Mouse (Mus musculus): ENCODE data around the gene Mbtps1. TPM values are rescaled to one million over a fixed set of nuclear protein-coding genes. Genes with fewer than 3 reads are reported as not detected.

The Mbtps1 gene
- polyA plus RNA-seq, 1 experiment from 2014 or later = 110 TPM

DNA sequence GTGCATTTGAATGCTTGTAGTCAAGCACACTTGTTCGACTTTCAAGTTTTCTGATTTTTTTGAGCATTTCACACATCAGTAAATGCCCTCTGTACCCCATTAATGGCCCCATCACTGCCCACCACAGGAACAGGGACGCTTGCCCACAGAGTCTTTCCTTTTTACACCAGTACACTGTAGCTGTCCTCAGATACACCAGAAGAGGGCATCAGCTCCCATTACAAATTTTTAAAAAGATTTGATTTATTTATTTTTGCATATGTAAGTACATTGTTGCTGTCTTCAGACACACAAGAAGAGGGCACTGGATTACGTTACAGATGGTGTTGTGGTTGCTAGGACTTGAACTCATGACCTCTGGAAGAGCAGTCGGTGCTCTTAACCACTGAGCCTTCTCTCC, 29.8 kb upstream of the Mbtps1 start:
- Histone ChIP-seq H3K4me2 (ENCODE audit: low read depth, low read length) (no peak overlapping the region), H3K27me3 (replicated peaks; ENCODE audit: control insufficient read depth, insufficient read depth, low read length) (no peaks in the 10 kb centered on the region), H3K27ac (replicated peaks; ENCODE audit: low read depth, low read length) (no peak overlapping the region), H3K4me3 (ENCODE audit: low read depth, low read length) (no peak overlapping the region), H3K36me3 (ENCODE audit: control insufficient read depth, insufficient read depth, low read length) (no peaks in the 10 kb centered on the region), H3K9me3 (ENCODE audit: control insufficient read depth, low read length) (no peaks in the 10 kb centered on the region), H3K9ac (ENCODE audit: low read depth, low read length) (no peak overlapping the region), H3K4me1 (ENCODE audit: control insufficient read depth, insufficient read depth, low read length) (no peaks in the 10 kb centered on the region)
- no peak for DNase-seq (ENCODE audit: low spot score)
- ATAC-seq (ENCODE audit: low read depth) = no peak
- WGBS = 56% methylated on average over 4 of the region's 4 CpGs

DNA sequence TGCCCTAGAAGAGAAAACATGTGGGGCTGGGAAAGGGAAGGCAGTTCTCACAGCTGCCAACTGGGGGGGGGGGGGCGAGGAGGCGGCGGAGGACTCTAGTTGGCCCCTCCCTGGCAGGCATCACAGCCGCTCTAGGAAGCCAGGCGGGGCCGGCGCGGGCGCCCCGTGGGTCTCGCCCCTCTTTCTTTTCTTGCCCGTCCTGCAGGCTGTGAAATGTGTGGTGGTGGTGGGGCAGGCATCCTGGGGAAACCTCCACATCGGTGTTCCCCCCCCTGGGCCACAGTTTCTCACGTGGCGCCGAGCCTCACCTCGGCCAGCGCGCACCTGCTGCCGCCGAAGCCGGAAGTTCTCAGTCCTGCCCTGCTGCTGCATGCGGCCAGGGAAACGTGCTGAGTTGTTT, 27.4 kb upstream of the Mbtps1 start:
- H3K9ac ChIP-seq (ENCODE audit: low read depth, low read length) = peak overlapping the region; percentile 32; the same call in 1 of the 2 replicates
- peak overlapping the region; percentile 31 for H3K4me3 ChIP-seq (ENCODE audit: low read depth, low read length)
- H3K9me3 ChIP-seq (ENCODE audit: control insufficient read depth, low read length) = no peaks in the 10 kb centered on the region
- ATAC-seq (ENCODE audit: low read depth) = peak; percentile 55
- DNase-seq (ENCODE audit: low spot score) = peak; percentile 59
- H3K27me3 ChIP-seq (replicated peaks; ENCODE audit: control insufficient read depth, insufficient read depth, low read length) = no peaks in the 10 kb centered on the region
- 14% methylated on average over 20 of the region's 24 CpGs for WGBS
- no peaks in the 10 kb centered on the region for H3K36me3 ChIP-seq (ENCODE audit: control insufficient read depth, insufficient read depth, low read length)
- no peak overlapping the region for H3K27ac ChIP-seq (replicated peaks; ENCODE audit: low read depth, low read length)
- no peaks in the 10 kb centered on the region for H3K4me1 ChIP-seq (ENCODE audit: control insufficient read depth, insufficient read depth, low read length)
- peak overlapping the region; percentile 55 for H3K4me2 ChIP-seq (ENCODE audit: low read depth, low read length)

DNA sequence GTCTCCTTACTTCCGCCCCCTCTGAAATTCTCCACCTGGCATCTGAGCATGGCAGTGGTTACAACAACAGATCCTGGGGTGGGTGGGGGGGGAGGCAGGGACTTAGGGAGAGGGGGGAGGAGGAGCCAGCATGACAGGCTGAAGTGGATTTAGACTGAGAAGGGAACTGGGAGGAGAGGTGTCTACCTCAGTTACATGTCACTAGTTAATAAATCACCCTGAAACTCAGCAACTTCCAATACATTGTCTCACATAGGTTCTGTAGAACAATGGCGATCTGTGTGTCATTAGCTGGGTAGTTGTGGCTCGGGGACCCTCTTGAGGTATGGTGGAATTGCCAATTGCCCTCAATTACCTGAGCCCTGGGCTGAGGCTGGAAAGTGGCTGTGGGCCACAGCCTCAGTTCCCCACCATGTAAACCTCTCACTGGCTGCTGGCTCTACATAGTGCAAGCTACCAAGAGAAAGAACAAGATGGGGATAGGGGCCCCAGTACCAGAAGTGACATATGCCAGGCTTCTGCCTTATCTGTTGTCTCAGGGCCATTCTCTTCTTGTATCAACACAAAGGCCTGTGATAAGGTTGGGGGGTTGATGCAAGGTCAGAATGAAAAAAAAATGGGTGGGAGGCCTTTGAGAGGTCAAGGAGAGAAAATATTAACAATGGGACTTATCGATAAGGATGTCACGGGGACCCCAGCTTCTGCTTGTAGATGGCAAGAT, 22.1 kb upstream of the Mbtps1 start:
- ATAC-seq (ENCODE audit: low read depth) (no peak), DNase-seq (ENCODE audit: low spot score) (no peak)
- no peaks in the 10 kb centered on the region for H3K9me3 ChIP-seq (ENCODE audit: control insufficient read depth, low read length)
- H3K4me2 ChIP-seq (ENCODE audit: low read depth, low read length) = no peak overlapping the region
- H3K9ac ChIP-seq (ENCODE audit: low read depth, low read length) = no peak overlapping the region
- peaks cover 9% of the 10 kb centered on the region for H3K27me3 ChIP-seq (replicated peaks; ENCODE audit: control insufficient read depth, insufficient read depth, low read length)
- no peaks in the 10 kb centered on the region for H3K4me1 ChIP-seq (ENCODE audit: control insufficient read depth, insufficient read depth, low read length)
- WGBS = 83% methylated on average over 5 of the region's 5 CpGs
- no peak overlapping the region for H3K27ac ChIP-seq (replicated peaks; ENCODE audit: low read depth, low read length)
- H3K4me3 ChIP-seq (ENCODE audit: low read depth, low read length) = no peak overlapping the region
- H3K36me3 ChIP-seq (ENCODE audit: control insufficient read depth, insufficient read depth, low read length) = no peaks in the 10 kb centered on the region

DNA sequence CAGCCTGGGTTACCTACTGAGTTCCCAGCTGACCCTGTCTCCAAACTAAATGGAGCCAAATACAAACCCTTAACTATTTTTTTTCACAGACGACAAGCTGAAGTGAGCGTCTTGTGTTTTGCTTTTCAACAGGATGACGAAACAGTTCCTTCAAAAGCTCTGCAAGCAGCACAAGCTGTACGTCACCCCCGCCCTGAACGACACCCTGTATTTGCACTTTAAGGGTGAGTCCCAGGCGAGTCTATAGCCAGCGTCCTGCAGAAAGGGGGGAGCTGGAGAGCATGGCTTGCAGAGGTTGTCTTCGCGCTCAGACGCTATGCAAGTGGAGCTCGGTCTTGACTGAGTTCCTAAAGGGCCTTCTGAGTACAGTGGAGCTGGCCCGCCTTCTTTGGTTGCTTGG, 20.6 kb upstream of the Mbtps1 start:
- WGBS = 38% methylated on average over 13 of the region's 13 CpGs
- Histone ChIP-seq H3K4me2 (ENCODE audit: low read depth, low read length) (no peak overlapping the region), H3K9me3 (ENCODE audit: control insufficient read depth, low read length) (no peaks in the 10 kb centered on the region), H3K9ac (ENCODE audit: low read depth, low read length) (no peak overlapping the region), H3K27me3 (replicated peaks; ENCODE audit: control insufficient read depth, insufficient read depth, low read length) (peaks cover 9% of the 10 kb centered on the region), H3K4me3 (ENCODE audit: low read depth, low read length) (no peak overlapping the region), H3K27ac (replicated peaks; ENCODE audit: low read depth, low read length) (no peak overlapping the region), H3K4me1 (ENCODE audit: control insufficient read depth, insufficient read depth, low read length) (peaks cover 2% of the 10 kb centered on the region), H3K36me3 (ENCODE audit: control insufficient read depth, insufficient read depth, low read length) (no peaks in the 10 kb centered on the region)
- DNase-seq (ENCODE audit: low spot score) = no peak
- ATAC-seq (ENCODE audit: low read depth) = no peak

DNA sequence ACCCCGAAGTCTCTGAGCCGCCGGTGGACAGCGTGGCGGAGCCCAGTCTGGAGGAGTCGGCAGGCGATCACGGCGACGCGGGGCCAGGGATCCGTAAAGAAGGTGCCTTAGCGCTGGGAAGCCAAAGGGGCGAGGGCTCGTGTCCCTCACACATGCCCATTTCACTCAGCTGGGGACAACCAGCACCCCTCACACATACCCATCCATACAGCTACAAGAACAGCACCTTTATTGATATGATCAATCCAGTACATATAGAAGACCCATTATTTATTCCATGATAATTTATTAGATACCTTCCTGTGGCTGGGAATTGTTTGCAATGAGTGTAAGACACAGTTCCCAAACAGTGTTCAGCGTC, 16.8 kb upstream of the Mbtps1 start:
- DNase-seq (ENCODE audit: low spot score) (no peak), ATAC-seq (ENCODE audit: low read depth) (no peak; the same call in 1 of the 2 replicates)
- Histone ChIP-seq H3K27ac (replicated peaks; ENCODE audit: low read depth, low read length) (no peak overlapping the region), H3K4me3 (ENCODE audit: low read depth, low read length) (peak overlapping the region; percentile 79), H3K36me3 (ENCODE audit: control insufficient read depth, insufficient read depth, low read length) (no peaks in the 10 kb centered on the region), H3K9ac (ENCODE audit: low read depth, low read length) (peak overlapping the region; percentile 71), H3K4me1 (ENCODE audit: control insufficient read depth, insufficient read depth, low read length) (peaks cover 5% of the 10 kb centered on the region), H3K9me3 (ENCODE audit: control insufficient read depth, low read length) (no peaks in the 10 kb centered on the region), H3K4me2 (ENCODE audit: low read depth, low read length) (peak overlapping the region; percentile 96), H3K27me3 (replicated peaks; ENCODE audit: control insufficient read depth, insufficient read depth, low read length) (peaks cover 9% of the 10 kb centered on the region)
- 4% methylated on average over 16 of the region's 16 CpGs for WGBS

DNA sequence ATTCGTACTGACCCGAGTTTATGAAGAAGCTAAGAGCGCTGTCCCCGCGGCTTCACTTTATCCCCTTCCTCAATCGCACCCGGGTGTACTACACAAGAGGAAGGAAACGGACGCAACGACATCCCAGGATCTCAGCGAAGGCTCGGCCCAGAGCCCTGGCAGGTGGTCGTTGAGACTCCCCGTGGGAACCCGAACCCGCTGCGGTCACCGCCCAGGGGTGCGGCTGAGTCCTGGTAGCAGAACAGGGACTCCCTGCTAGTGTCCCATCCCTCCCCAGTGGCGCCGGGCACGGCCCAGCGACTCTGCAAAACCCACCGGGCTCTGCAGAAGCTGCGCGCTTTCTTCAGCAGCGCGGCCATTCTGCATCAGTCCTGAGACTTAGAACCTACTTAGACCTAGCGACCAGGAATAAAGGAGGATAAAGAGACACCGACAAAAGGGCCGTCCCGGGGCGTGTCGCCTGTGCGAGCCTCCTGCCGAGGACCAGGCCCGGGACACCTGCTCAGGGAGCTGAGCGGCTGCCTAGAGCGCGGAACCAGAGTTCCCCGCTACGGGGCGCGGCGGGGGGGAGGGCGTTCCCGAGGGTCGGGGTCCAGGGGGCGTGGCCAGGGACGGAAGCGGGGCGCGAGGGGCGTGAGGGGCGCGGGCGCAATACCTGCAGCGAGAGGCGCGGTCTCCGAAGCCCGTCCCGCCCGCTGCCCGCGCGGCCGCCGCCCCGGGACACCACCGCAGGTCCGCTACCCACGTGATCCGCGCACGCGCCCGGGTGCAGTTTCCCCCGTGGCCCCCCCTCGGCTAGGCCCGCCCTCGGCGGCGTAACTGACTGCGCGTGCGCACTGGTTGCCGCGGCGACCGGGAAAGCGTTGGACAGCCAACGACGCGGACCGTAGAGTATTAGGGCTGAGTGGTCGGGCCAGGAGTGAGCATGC, 16.2 kb upstream of the Mbtps1 start, which contains the start of the genes Hsdl1 and Dnaaf1:
Gene Hsdl1, minus strand, starts transcription at position 747 of the 929 bp plus-strand sequence.
Gene Dnaaf1, plus strand, starts transcription at position 799 of the 929 bp plus-strand sequence.
- Histone ChIP-seq H3K27me3 (replicated peaks; ENCODE audit: control insufficient read depth, insufficient read depth, low read length) (peaks cover 9% of the 10 kb centered on the region), H3K27ac (replicated peaks; ENCODE audit: low read depth, low read length) (no peak within 1 kb of the TSS), H3K9ac (ENCODE audit: low read depth, low read length) (peak within 1 kb of the TSS; percentile 71), H3K4me1 (ENCODE audit: control insufficient read depth, insufficient read depth, low read length) (peaks cover 5% of the 10 kb centered on the region), H3K4me3 (ENCODE audit: low read depth, low read length) (peak within 1 kb of the TSS; percentile 79), H3K36me3 (ENCODE audit: control insufficient read depth, insufficient read depth, low read length) (no peaks in the 10 kb centered on the region), H3K4me2 (ENCODE audit: low read depth, low read length) (peak within 1 kb of the TSS; percentile 96), H3K9me3 (ENCODE audit: control insufficient read depth, low read length) (no peaks in the 10 kb centered on the region)
- under 1% methylated on average over 47 of the region's 97 CpGs for WGBS
- ATAC-seq (ENCODE audit: low read depth) (peak; percentile 88), DNase-seq (ENCODE audit: low spot score) (peak; percentile 92)

DNA sequence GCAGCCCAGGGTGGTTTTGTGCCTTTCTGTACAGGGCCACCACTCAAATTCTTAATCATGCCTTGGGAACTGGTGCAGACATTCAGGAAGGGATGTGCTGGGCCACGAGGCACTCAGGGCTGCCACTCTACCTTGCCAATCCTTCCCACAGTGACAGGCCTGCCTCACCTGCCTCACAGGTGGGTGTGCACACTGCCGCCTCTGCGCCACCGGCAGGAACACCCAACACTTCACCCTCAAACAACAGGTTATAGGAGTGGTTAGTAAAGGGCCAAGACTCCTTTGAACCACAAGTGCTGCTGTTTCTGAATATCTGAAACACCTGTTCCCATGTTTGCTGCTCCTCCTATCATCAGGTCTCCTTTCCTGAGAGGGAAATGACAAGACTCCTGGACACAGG, 13.9 kb upstream of the Mbtps1 start:
- Histone ChIP-seq H3K9me3 (ENCODE audit: control insufficient read depth, low read length) (no peaks in the 10 kb centered on the region), H3K9ac (ENCODE audit: low read depth, low read length) (no peak overlapping the region), H3K4me1 (ENCODE audit: control insufficient read depth, insufficient read depth, low read length) (peaks cover 5% of the 10 kb centered on the region), H3K27me3 (replicated peaks; ENCODE audit: control insufficient read depth, insufficient read depth, low read length) (peaks cover 9% of the 10 kb centered on the region), H3K36me3 (ENCODE audit: control insufficient read depth, insufficient read depth, low read length) (no peaks in the 10 kb centered on the region), H3K4me3 (ENCODE audit: low read depth, low read length) (no peak overlapping the region), H3K27ac (replicated peaks; ENCODE audit: low read depth, low read length) (no peak overlapping the region), H3K4me2 (ENCODE audit: low read depth, low read length) (no peak overlapping the region)
- ATAC-seq (ENCODE audit: low read depth) = no peak
- no peak for DNase-seq (ENCODE audit: low spot score)
- WGBS = 90% methylated on average over 2 of the region's 4 CpGs

DNA sequence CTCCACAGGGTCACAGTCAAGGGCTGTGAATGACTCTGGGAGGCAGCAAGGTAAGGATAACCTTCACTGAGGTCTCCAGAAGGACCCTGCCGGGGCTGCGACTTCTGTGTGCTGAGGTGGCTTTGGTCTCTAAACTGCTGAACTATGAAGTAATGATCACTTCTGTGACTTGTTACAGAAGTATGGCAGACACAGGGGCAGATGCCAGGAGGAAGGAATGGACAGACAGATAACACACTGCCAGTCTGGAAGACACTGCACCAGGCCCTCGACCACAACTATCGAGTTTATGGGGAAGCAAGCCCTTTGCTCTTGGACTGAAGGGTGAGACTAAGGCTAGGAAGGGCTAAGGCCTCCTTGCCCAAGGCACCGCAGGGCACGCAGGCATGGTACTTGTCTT, 12.6 kb upstream of the Mbtps1 start:
- 81% methylated on average over 6 of the region's 6 CpGs for WGBS
- Histone ChIP-seq H3K4me1 (ENCODE audit: control insufficient read depth, insufficient read depth, low read length) (peaks cover 5% of the 10 kb centered on the region), H3K9ac (ENCODE audit: low read depth, low read length) (no peak overlapping the region), H3K27me3 (replicated peaks; ENCODE audit: control insufficient read depth, insufficient read depth, low read length) (peaks cover 5% of the 10 kb centered on the region), H3K4me2 (ENCODE audit: low read depth, low read length) (no peak overlapping the region), H3K27ac (replicated peaks; ENCODE audit: low read depth, low read length) (no peak overlapping the region), H3K9me3 (ENCODE audit: control insufficient read depth, low read length) (no peaks in the 10 kb centered on the region), H3K4me3 (ENCODE audit: low read depth, low read length) (no peak overlapping the region), H3K36me3 (ENCODE audit: control insufficient read depth, insufficient read depth, low read length) (peaks cover 6% of the 10 kb centered on the region; the same call in 1 of the 2 replicates)
- ATAC-seq (ENCODE audit: low read depth) = no peak
- no peak for DNase-seq (ENCODE audit: low spot score)

Data from embryonic facial prominence, embryonic 14.5 days (tissue).